Mouse (Mus musculus): Measurements from ENCODE around the gene Eif4enif1. TPM values are rescaled to one million over a fixed set of nuclear protein-coding genes. Genes with fewer than 3 reads are reported as not detected.
"Not testable (repeated sequence)": the region's sequence is repeated elsewhere in the genome, so short reads cannot be mapped to it uniquely, and the experiment has no call there.

The Eif4enif1 gene
- polyA plus RNA-seq, 1 experiment from 2014 or later, result 14.9 TPM

DNA sequence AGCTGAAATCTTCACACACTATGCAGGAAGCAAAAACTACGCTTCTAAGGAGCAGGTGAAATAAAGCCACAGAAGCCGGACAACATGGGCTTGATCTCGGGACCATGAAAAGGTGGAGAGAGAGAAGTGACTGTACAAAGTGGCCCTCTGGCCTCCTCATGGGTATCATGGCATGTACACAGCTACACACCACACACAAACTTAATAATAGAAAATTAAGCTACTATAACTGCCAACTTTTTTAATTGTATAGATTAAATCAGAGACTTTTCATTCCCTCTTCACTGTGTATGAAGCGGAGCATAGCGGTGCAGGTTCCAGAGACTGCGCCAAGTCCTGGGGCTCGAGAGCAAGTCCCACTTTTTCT is 22.5 kb upstream of the Eif4enif1 start:
- not testable (repeated sequence) for H3K4me1 ChIP-seq (ENCODE audit: insufficient read depth); H3K36me3 ChIP-seq (replicated peaks; ENCODE audit: insufficient read depth, low read length); ATAC-seq; H3K4me2 ChIP-seq (ENCODE audit: low read depth, low read length); H3K27ac ChIP-seq (ENCODE audit: low read depth); H3K9ac ChIP-seq (replicated peaks); H3K4me3 ChIP-seq (ENCODE audit: low read depth, low read length); H3K9me3 ChIP-seq (ENCODE audit: low read length); H3K27me3 ChIP-seq (ENCODE audit: insufficient read depth, low read length); DNase-seq
- 81% methylated on average over 7 of the region's 7 CpGs for WGBS (ENCODE audit: insufficient replicate concordance)

DNA sequence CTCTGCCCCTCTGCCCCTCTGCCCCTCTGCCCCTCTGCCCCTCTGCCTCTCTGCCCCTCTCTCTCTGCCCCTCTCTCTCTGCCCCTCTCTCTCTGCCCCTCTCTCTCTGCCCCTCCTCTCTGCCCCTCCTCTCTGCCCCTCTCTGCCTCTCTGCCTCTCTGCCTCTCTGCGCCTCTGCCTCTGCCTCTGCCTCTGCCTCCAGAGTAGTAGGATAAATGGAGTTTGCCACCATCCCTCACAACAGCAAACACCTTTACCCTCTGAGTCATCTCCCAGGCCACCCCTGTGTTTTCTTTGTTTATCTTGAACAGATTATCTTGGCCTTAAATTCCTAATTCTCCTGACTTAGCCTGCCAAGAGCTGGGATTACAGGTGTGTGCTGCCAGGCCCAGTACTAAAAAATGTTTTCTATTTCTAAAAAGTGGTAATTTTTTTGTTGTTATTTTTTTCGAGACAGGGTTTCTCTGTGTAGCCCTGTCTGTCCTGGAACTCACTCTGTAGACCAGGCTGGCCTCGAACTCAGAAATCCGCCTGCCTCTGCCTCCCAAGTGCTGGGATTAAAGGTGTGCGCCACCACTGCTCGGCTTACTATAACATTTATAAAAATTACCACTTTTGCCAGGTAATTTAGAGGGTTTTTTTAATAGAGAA is 21.6 kb upstream of the Eif4enif1 start:
- H3K4me3 ChIP-seq (ENCODE audit: low read depth, low read length); H3K4me2 ChIP-seq (ENCODE audit: low read depth, low read length); H3K9me3 ChIP-seq (ENCODE audit: low read length); DNase-seq; H3K27ac ChIP-seq (ENCODE audit: low read depth); ATAC-seq; H3K9ac ChIP-seq (replicated peaks); H3K36me3 ChIP-seq (replicated peaks; ENCODE audit: insufficient read depth, low read length); H3K27me3 ChIP-seq (ENCODE audit: insufficient read depth, low read length); H3K4me1 ChIP-seq (ENCODE audit: insufficient read depth): not testable (repeated sequence)
- WGBS (ENCODE audit: insufficient replicate concordance), result 58% methylated on average over 6 of the region's 6 CpGs

DNA sequence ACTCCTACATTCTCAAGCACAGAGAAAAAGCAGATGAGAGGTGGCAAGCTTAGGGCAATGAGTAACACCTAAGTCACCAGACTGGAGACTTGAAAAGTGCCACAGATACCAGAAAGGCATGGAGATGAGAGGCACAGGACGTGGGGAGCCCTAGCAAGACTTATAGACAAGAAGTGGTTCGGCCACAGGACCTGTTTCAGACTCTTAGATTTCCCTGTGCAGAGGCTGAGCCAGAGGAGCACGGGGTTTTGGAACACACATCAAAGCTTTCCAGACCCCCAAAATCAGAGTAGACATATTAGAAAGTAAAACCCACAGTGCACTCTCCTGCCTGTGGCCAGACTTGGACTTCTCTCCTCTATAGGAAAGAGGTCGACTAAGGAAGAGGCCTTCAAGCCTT is 20.9 kb upstream of the Eif4enif1 start:
- not testable (repeated sequence) for H3K9ac ChIP-seq (replicated peaks); H3K36me3 ChIP-seq (replicated peaks; ENCODE audit: insufficient read depth, low read length); H3K4me2 ChIP-seq (ENCODE audit: low read depth, low read length); H3K27ac ChIP-seq (ENCODE audit: low read depth); H3K4me3 ChIP-seq (ENCODE audit: low read depth, low read length); H3K4me1 ChIP-seq (ENCODE audit: insufficient read depth); H3K27me3 ChIP-seq (ENCODE audit: insufficient read depth, low read length); H3K9me3 ChIP-seq (ENCODE audit: low read length); ATAC-seq
- peak; percentile 55 for DNase-seq
- whole genome bisulfite sequencing (ENCODE audit: insufficient replicate concordance), result 51% methylated on average over 4 of the region's 4 CpGs

DNA sequence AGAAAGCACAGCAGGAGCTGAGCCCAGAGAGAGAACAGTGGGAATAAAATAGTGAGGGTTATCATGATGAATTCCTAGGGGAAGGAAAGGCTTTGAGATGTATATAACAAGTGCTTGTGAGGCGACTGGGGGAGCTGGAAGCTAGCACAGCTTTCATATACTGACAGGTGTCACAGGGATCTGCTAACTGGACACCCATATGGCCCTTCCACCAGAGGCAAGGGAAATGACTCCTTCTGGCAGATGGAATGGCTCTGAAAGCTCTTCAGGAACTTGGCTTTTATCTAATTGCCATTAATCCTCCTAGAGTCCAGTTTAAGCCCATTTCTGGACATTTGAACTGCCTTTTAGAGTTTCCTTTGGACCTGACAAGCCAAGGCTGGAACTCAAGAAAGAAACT is 20.2 kb upstream of the Eif4enif1 start:
- ATAC-seq; H3K27me3 ChIP-seq (ENCODE audit: insufficient read depth, low read length); H3K4me1 ChIP-seq (ENCODE audit: insufficient read depth); H3K4me2 ChIP-seq (ENCODE audit: low read depth, low read length); DNase-seq; H3K36me3 ChIP-seq (replicated peaks; ENCODE audit: insufficient read depth, low read length); H3K9ac ChIP-seq (replicated peaks); H3K9me3 ChIP-seq (ENCODE audit: low read length); H3K27ac ChIP-seq (ENCODE audit: low read depth); H3K4me3 ChIP-seq (ENCODE audit: low read depth, low read length): not testable (repeated sequence)
- WGBS (ENCODE audit: insufficient replicate concordance), result 60% methylated on average over 1 of the region's 1 CpGs

DNA sequence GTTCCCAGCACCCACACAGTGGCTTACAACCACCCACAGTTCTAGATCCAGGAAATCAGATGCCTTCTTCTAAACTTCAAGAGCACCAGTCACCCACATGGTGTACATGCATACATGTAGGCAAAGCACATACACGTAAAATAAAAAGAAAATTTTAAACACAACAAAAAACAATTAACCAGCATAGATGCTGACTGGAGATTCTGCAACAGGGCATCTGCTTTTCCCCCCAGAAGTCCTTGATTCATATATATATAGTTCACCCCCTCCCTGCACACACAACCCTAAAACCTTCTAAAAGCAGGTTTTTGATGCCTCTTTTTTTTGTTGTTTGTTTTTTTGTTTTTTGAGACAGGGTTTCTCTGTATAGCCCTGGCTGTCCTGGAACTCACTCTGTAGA is 19.5 kb upstream of the Eif4enif1 start:
- DNase-seq; H3K4me2 ChIP-seq (ENCODE audit: low read depth, low read length); H3K27me3 ChIP-seq (ENCODE audit: insufficient read depth, low read length); H3K4me1 ChIP-seq (ENCODE audit: insufficient read depth); ATAC-seq; H3K9ac ChIP-seq (replicated peaks); H3K9me3 ChIP-seq (ENCODE audit: low read length); H3K27ac ChIP-seq (ENCODE audit: low read depth); H3K4me3 ChIP-seq (ENCODE audit: low read depth, low read length); H3K36me3 ChIP-seq (replicated peaks; ENCODE audit: insufficient read depth, low read length): not testable (repeated sequence)
- 81% methylated on average over 1 of the region's 1 CpGs for WGBS (ENCODE audit: insufficient replicate concordance)

DNA sequence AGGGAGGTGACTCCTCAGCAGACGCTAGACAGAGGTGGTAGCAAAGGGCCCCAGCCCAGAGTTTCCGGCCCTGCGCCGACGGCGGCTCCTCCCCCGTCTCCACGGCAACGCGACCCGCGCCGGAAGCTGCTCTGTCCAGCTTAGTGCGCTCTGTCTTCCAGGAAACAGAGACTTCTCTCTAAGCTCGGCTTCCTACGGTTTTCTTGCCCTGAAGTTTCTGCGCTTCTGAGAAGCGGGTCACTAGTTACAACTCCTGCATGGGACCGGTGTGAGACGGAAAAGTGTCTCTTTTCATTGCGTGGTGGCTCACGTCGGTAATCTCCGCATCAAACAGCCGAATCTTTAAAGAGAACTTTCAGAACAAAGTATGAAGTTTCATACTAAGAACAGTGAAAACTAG is 8.8 kb upstream of the Eif4enif1 start, which contains the start of gene Sfi1:
Gene Sfi1 (minus strand): TSS at position 101 of the 400 bp plus-strand sequence.
- 79% methylated on average over 25 of the region's 25 CpGs for WGBS (ENCODE audit: insufficient replicate concordance)
- no peak within 1 kb of the TSS for H3K4me3 ChIP-seq (ENCODE audit: low read depth, low read length)
- H3K36me3 ChIP-seq (replicated peaks; ENCODE audit: insufficient read depth, low read length), result no peaks in the 10 kb centered on the region
- ATAC-seq (no peak), DNase-seq (no peak)
- no peaks in the 10 kb centered on the region for H3K9me3 ChIP-seq (ENCODE audit: low read length)
- no peaks in the 10 kb centered on the region for H3K27me3 ChIP-seq (ENCODE audit: insufficient read depth, low read length)
- H3K4me1 ChIP-seq (ENCODE audit: insufficient read depth), result no peaks in the 10 kb centered on the region
- no peak within 1 kb of the TSS for H3K9ac ChIP-seq (replicated peaks)
- TF ChIP-seq CTCF (IDR thresholded peaks at IDR 0.05; ENCODE audit: low read depth) (no peak), EP300 (IDR thresholded peaks at IDR 0.05; ENCODE audit: low read depth) (no peak)
- H3K4me2 ChIP-seq (ENCODE audit: low read depth, low read length), result no peak within 1 kb of the TSS
- no peak within 1 kb of the TSS for H3K27ac ChIP-seq (ENCODE audit: low read depth)

DNA sequence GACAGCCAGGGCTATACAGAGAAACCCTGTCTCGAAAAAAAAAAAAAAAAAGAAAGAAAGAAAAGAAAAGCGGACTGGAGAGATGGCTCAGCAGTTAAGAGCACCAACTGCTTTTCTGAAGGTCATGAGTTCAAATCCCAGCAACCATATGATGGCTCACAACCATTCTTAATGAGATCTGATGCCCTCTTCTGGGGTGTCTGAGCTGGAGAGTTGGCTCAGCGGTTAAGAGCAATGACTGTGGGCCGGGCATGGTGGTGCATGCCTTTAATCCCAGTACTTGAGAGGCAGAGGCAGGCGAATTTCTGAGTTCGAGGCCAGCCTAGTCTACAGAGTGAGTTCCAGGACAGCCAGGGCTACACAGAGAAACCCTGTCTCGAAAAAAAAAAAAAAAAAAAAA is 1.6 kb upstream of the Eif4enif1 start:
- H3K36me3 ChIP-seq (replicated peaks; ENCODE audit: insufficient read depth, low read length); H3K27me3 ChIP-seq (ENCODE audit: insufficient read depth, low read length); DNase-seq; H3K4me1 ChIP-seq (ENCODE audit: insufficient read depth); H3K27ac ChIP-seq (ENCODE audit: low read depth); H3K9me3 ChIP-seq (ENCODE audit: low read length); H3K9ac ChIP-seq (replicated peaks); H3K4me3 ChIP-seq (ENCODE audit: low read depth, low read length); ATAC-seq; H3K4me2 ChIP-seq (ENCODE audit: low read depth, low read length): not testable (repeated sequence)
- WGBS (ENCODE audit: insufficient replicate concordance), result 89% methylated on average over 6 of the region's 7 CpGs
